Mouse (Mus musculus): ENCODE results near the gene Gm10424. TPM values are rescaled to one million over a fixed set of nuclear protein-coding genes. Genes with fewer than 3 reads are reported as not detected.

Gene Gm10424
- polyA plus RNA-seq (2012; rRNA removed): not detected in 2 replicates

DNA sequence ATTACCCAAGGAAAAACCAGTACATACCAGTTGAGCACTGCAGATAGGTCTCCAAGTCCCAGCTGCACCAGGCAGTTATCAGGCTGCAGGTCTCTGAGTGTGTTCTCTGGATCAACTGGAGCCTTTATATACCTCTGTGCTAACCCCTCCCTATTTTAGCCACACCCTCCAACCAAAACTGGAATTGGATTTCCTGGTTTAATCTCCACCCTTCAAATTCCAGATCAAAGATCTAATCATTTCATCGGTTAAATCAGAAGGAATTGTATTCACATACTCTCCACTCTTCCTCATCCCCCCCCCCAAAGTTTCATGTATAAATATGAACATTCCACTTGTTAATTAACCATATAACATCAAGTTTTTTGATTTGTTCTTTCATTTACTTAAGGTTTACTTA lies at the start of gene Gm10424:
Gene Gm10424 (minus strand): TSS at position 101 of the 400 bp plus-strand sequence.

DNA sequence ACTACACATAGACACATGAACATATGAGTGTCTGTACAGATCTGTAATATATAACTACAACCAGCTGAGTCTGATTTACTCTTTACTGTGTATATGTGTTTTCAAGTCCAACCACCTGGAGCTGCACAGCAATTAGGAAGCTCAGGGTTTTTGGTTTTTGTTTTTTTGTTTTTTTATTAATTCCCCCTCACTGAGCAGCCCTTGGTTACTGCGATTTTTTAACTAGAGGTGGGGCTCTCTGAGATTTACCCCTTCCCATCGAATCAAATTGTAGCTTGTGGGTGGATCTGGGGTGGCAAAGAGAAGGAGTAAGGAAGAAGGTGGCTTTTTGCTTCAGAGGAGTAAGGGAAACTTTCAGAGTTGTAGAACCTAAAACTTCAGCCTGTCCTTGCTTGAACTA lies 33.0 kb upstream of the Gm10424 start, which contains the start of gene Gm3259:
Gene Gm3259 (plus strand): TSS at position 301 of the 400 bp plus-strand sequence.

Other genes with a start within 250 kb of the Gm10424 start
- gene Gm7942, start 165.8 kb downstream of the Gm10424 start, polyA plus RNA-seq (2012; rRNA removed): not detected in 2 replicates
- gene Gm16513, start 90.1 kb downstream of the Gm10424 start, polyA plus RNA-seq (2012; rRNA removed): not detected in 2 replicates
- not detected in 2 replicates for gene Gm3259, start 33.1 kb upstream of the Gm10424 start, polyA plus RNA-seq (2012; rRNA removed)
- not detected in 2 replicates for gene D5Ertd577e, start 184.0 kb upstream of the Gm10424 start, polyA plus RNA-seq (2012; rRNA removed)
- not detected in 2 replicates for gene Gm3286, start 238.0 kb upstream of the Gm10424 start, polyA plus RNA-seq (2012; rRNA removed)

All from central nervous system, embryonic 11.5 days (tissue).